Mouse (Mus musculus) ES-E14 (cell line): Measurements from ENCODE around the gene Limd1. TPM values are rescaled to one million over a fixed set of nuclear protein-coding genes. Genes with fewer than 3 reads are reported as not detected.
A peak's percentile ranks its signal among the peaks of the same experiment; 100 is the strongest.

Experiments used
- DNase-seq: peaks from one replicate; pipeline ENCODE4 v3.0.0-alpha.2; 2013; ENCODE audit warnings: low read depth, low spot score
- H3K27ac ChIP-seq: 2 replicates; pipeline ENCODE4 v1.5.1; 2012; ENCODE audit warnings: low read depth, mild to moderate bottlenecking, low read length, moderate library complexity, mixed read lengths; ENCODE audit not compliant: poor library complexity, insufficient read depth, severe bottlenecking
- H3K36me3 ChIP-seq: 2 replicates; pipeline ENCODE4 v1.6.1; 2012; ENCODE audit warnings: mild to moderate bottlenecking, low read length, moderate library complexity, mixed read lengths; ENCODE audit not compliant: control insufficient read depth, poor library complexity, insufficient read depth, severe bottlenecking
- H3K4me1 ChIP-seq, 2 experiments: fragments of 150-350 bp in 1 of 2; sonication (generic) in 1 of 2; 2 replicates each; pipeline ENCODE4 v1.6.1; 2012; ENCODE audit warnings: low read length in 2 of 2, mild to moderate bottlenecking in 1 of 2, mixed read lengths in 1 of 2; ENCODE audit not compliant: control insufficient read depth in 2 of 2, insufficient read depth in 2 of 2, poor library complexity in 1 of 2
- H3K4me3 ChIP-seq, 2 experiments: fragments of 150-350 bp in 1 of 2; sonication (generic) in 1 of 2; 2 replicates each; pipeline ENCODE4 v1.5.1; 2012; ENCODE audit warnings: low read length in 2 of 2, low read depth in 1 of 2, mild to moderate bottlenecking in 1 of 2, mixed read lengths in 1 of 2; ENCODE audit not compliant: insufficient read depth in 1 of 2, poor library complexity in 1 of 2, severe bottlenecking in 1 of 2
- H3K9ac ChIP-seq: 2 replicates; pipeline ENCODE4 v1.6.1; 2012; ENCODE audit warnings: low read depth, mild to moderate bottlenecking, low read length, mixed read lengths; ENCODE audit not compliant: poor library complexity, insufficient read depth, severe bottlenecking
- H3K9me3 ChIP-seq: fragments of 150-350 bp; sonication (generic); 2 replicates; pipeline ENCODE4 v1.6.1; 2012; ENCODE audit warnings: low read depth, mild to moderate bottlenecking, low read length; ENCODE audit not compliant: control insufficient read depth, insufficient read depth
- CHD2 ChIP-seq: IDR thresholded peaks from 2 replicates; pipeline ENCODE4 v1.6.1; 2014; ENCODE audit warnings: mild to moderate bottlenecking, low read depth, low read length, inconsistent platforms
- HCFC1 ChIP-seq: IDR thresholded peaks from 2 replicates; pipeline ENCODE4 v1.6.1; 2012; ENCODE audit warnings: low read length, inconsistent platforms, borderline replicate concordance; ENCODE audit not compliant: insufficient read depth
- MAFK ChIP-seq: IDR thresholded peaks from 2 replicates; pipeline ENCODE4 v1.6.1; 2014; ENCODE audit warnings: mild to moderate bottlenecking, low read depth, low read length, inconsistent platforms; ENCODE audit not compliant: insufficient read depth
- ZC3H11A ChIP-seq: IDR thresholded peaks from 2 replicates; pipeline ENCODE4 v1.6.1; 2012; ENCODE audit warnings: low read depth, mild to moderate bottlenecking, inconsistent platforms, low read length, borderline replicate concordance
- ZNF384 ChIP-seq: IDR thresholded peaks from 2 replicates; pipeline ENCODE4 v1.6.1; 2012; ENCODE audit warnings: low read depth, low read length, inconsistent platforms
- in situ Hi-C, 2 experiments: fragments of 600-800 bp; cut with MboI; formaldehyde crosslinking; loops; one replicate each; pipeline ENCODE4 v1.15.1; 2025; ENCODE audit warnings: low sequenced_read_pairs in 2 of 2, inconsistent platforms in 1 of 2; ENCODE audit not compliant: unreplicated experiment in 2 of 2
- total RNA-seq: library from RNA; depleted of rRNA; stranded (reverse); fragments of 300-350 nt; gene quantifications from 2 replicates; pipeline ENCODE4 v1.2.3, GENCODE M21; 2012

Gene Limd1
- total RNA-seq, 1 experiment, result 16.2 TPM

DNA sequence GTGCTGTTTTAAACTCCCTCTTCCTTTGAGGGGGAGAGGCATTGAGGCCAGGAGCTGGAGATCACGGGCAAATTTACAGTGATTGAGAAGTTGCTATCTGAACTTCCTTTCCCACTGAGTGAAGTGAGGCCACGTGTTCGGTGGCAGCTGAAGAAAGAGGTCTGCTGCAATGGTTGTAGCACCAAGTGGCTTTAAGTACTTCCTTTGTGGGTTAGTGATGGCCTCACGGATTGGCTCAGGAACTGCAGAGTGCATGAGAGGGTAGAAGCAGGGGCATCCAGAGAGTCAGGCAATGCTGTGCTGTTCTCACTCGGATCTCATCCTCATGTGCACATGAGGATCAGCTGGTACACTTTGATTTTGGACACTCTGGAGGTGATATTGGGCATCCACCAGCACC lies 19.4 kb downstream of the Limd1 start:
- Histone ChIP-seq H3K9me3 (no peaks in the 10 kb centered on the region), H3K36me3 (peaks cover 2% of the 10 kb centered on the region; the same call in 1 of the 2 replicates), H3K4me1 (peaks cover 6 to 7% of the 10 kb centered on the region in 2 experiments; a peak in 2 of 4 replicates), H3K27ac (no peak overlapping the region), H3K4me3 (no peak overlapping the region), H3K9ac (no peak overlapping the region)
- no peak for DNase-seq
- in situ Hi-C loops, result no loop called here
- TF ChIP-seq HCFC1 (no peak), MAFK (no peak), ZC3H11A (no peak), CHD2 (no peak), ZNF384 (no peak)

DNA sequence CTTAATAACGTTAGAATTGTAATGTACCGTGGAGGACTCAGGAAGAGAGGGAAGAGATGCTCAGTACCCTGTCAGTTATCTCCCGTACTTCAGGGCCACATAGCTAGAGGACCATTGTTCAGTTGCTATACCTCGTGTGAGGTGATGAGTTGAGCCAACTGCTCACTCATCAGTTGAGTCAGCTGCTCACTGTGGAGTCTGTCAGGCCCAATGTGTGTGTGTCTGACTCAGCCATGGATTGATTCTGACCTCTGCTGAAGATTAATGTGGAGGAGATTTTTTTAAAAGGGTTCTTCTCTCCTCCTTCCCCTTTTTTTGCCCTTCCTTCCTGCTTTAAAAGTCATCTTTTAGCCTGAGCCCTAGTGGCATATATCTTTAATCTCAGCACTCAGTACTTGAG lies 22.0 kb downstream of the Limd1 start:
- no peak for DNase-seq
- H3K27ac ChIP-seq, result no peak overlapping the region
- TF ChIP-seq MAFK, result no peak
- TF ChIP-seq ZNF384, result no peak
- TF ChIP-seq HCFC1, result no peak
- no peak for TF ChIP-seq ZC3H11A
- TF ChIP-seq CHD2, result no peak
- H3K9me3 ChIP-seq, result no peaks in the 10 kb centered on the region
- no peak overlapping the region for H3K4me3 ChIP-seq
- H3K4me1 ChIP-seq, result peaks cover 6 to 7% of the 10 kb centered on the region in 2 experiments; a peak in 2 of 4 replicates
- no peak overlapping the region for H3K9ac ChIP-seq
- H3K36me3 ChIP-seq, result peaks cover 2% of the 10 kb centered on the region; the same call in 1 of the 2 replicates
- in situ Hi-C loops, result no loop called here

DNA sequence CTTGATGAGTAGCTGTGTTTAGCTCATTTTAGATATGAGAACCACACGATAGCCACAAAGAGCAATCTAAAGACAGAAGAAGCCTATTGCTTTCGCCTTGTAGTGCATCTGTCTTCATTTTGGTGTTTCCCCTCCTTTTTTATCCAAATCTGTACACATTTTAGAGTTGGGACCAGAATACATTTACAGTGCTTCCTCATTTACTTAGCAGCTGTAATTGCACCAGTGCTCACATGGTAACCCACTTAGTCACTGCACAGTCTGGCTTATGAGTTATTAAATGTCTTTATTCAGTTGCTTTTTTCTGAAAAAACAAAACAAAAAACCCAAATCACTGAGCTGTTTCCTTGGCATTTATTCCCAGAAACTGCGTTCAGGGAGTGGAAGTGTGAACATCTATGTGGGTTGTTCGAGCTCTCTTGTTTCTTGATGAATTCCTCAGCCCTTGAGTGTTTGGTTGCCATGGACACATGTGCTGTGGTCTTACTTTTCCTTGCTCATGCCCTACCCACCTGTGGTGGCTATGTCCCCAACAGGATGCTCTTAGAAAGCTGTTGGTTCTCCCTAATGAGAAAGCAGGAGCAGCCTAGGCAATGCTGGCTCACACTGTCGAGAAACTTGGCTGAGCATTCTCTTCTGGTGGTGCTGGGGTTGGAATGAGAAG lies 24.8 kb downstream of the Limd1 start:
- TF ChIP-seq CHD2 (no peak), ZC3H11A (no peak), MAFK (no peak), ZNF384 (no peak), HCFC1 (no peak)
- in situ Hi-C loops, result no loop called here
- Histone ChIP-seq H3K4me3 (no peak overlapping the region), H3K4me1 (peaks cover 0 to 1% of the 10 kb centered on the region in 2 experiments; a peak in 1 of 4 replicates), H3K36me3 (peaks cover 2% of the 10 kb centered on the region; the same call in 1 of the 2 replicates), H3K27ac (no peak overlapping the region), H3K9me3 (no peaks in the 10 kb centered on the region), H3K9ac (no peak overlapping the region)
- no peak for DNase-seq

DNA sequence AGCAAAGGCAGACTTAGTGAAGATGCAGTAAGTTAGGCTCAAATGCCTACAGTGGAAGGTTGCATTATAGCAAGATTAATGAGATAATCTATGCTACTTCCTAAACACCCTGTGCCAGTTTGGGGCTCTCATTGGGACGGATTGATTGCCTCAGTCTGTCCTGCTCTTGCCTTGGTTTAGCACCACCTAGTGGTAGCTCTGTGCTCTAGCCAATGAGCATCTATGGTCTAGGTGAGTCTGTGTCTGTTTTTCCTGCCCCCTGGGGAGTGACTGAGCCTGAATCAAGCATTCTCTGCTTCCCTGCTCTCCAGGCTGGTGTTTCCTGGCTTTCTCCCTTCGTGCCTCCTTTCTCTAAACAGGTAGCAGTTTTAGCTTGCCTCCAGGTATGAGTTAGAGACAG lies 25.8 kb downstream of the Limd1 start:
- H3K4me3 ChIP-seq, result no peak overlapping the region
- no peak for TF ChIP-seq CHD2
- no peak for TF ChIP-seq HCFC1
- TF ChIP-seq MAFK, result no peak
- TF ChIP-seq ZNF384, result no peak
- no peak for TF ChIP-seq ZC3H11A
- H3K9ac ChIP-seq, result no peak overlapping the region; the same call in 1 of the 2 replicates
- peaks cover 2% of the 10 kb centered on the region; the same call in 1 of the 2 replicates for H3K36me3 ChIP-seq
- H3K4me1 ChIP-seq, result no peaks in the 10 kb centered on the region; a peak in 1 of 4 replicates
- DNase-seq, result peak; percentile 51
- H3K27ac ChIP-seq, result no peak overlapping the region
- no peaks in the 10 kb centered on the region for H3K9me3 ChIP-seq
- in situ Hi-C loops, result no loop called here
